Mouse (Mus musculus) kidney, postnatal 25 days (tissue): ENCODE measurements at regions not wholly inside any gene's neighbourhood (a gene's known extent, or its start where the extent isn't known, plus 50 kb on each side); places are given as distances from the start of the nearest gene placed in this dataset.
"Not testable (repeated sequence)": the region's sequence is repeated elsewhere in the genome, so short reads cannot be mapped to it uniquely, and the experiment has no call there.

Experiments used
- DNase-seq, 2 experiments: peaks; one replicate each; pipeline ENCODE4 v3.0.0; 2021; ENCODE audit warnings: mixed read lengths in 2 of 2

- no peak for DNase-seq
Observed at GRCm38 (mm10) chr14:58317640-58318039, 247.3 kb downstream of the Fgf9 start.

- no peak for DNase-seq
Observed at GRCm38 (mm10) chr14:58317231-58317630, 246.9 kb downstream of the Fgf9 start.

GRCm38 (mm10) chr14:58307695-58308094 is 237.3 kb downstream of the Fgf9 start:
- no peak for DNase-seq

GRCm38 (mm10) chr14:58306832-58307521 is 236.6 kb downstream of the Fgf9 start:
- no peak for DNase-seq

GRCm38 (mm10) chr14:58300411-58300887 is 230.1 kb downstream of the Fgf9 start:
- DNase-seq: no peak

- no peak for DNase-seq
Observed at GRCm38 (mm10) chr14:58286007-58286525, 215.7 kb downstream of the Fgf9 start.

GRCm38 (mm10) chr14:58282708-58283290 is 212.5 kb downstream of the Fgf9 start:
- DNase-seq: peak; percentile 25 to 50

GRCm38 (mm10) chr14:58282264-58282663 is 211.9 kb downstream of the Fgf9 start:
- no peak for DNase-seq

GRCm38 (mm10) chr14:58274440-58274839 is 204.1 kb downstream of the Fgf9 start:
- DNase-seq: not testable (repeated sequence)

GRCm38 (mm10) chr14:58273693-58274419 is 203.5 kb downstream of the Fgf9 start:
- DNase-seq: no peak

- DNase-seq: no peak
Observed at GRCm38 (mm10) chr14:58265373-58265772, 195.0 kb downstream of the Fgf9 start.

- DNase-seq: no peak
Observed at GRCm38 (mm10) chr14:58264401-58264800, 194.1 kb downstream of the Fgf9 start.

- DNase-seq: peak; percentile 89 to 90
Observed at GRCm38 (mm10) chr14:58253369-58253968, 183.1 kb downstream of the Fgf9 start.

GRCm38 (mm10) chr14:58225869-58226268 is 155.5 kb downstream of the Fgf9 start:
- DNase-seq: no peak

- DNase-seq: no peak
Observed at GRCm38 (mm10) chr14:58224419-58224818, 154.1 kb downstream of the Fgf9 start.

GRCm38 (mm10) chr14:58208401-58208800 is 138.1 kb downstream of the Fgf9 start:
- peak; percentile 29 to 78 for DNase-seq

GRCm38 (mm10) chr14:58202607-58203295 is 132.4 kb downstream of the Fgf9 start:
- no peak for DNase-seq

GRCm38 (mm10) chr14:58189948-58190347 is 119.6 kb downstream of the Fgf9 start:
- no peak for DNase-seq

- DNase-seq: no peak
Observed at GRCm38 (mm10) chr14:58182869-58183268, 112.5 kb downstream of the Fgf9 start.

GRCm38 (mm10) chr14:58180724-58181123 is 110.4 kb downstream of the Fgf9 start:
- DNase-seq: no peak

- peak; percentile 16 to 65 for DNase-seq
Observed at GRCm38 (mm10) chr14:58175651-58176363, 105.5 kb downstream of the Fgf9 start.

- no peak for DNase-seq
Observed at GRCm38 (mm10) chr14:58174512-58174911, 104.2 kb downstream of the Fgf9 start.
